Mouse (Mus musculus) layer of hippocampus, postnatal 10 days (tissue): ENCODE measurements around the gene Gm9936. TPM values are rescaled to one million over a fixed set of nuclear protein-coding genes. Genes with fewer than 3 reads are reported as not detected.
"Not testable (repeated sequence)": the region's sequence is repeated elsewhere in the genome, so short reads cannot be mapped to it uniquely, and the experiment has no call there.

ENCODE experiments used
- DNase-seq, 2 experiments: peaks; one replicate each; pipeline ENCODE4 v3.0.0; 2021; ENCODE audit warnings: low spot score in 2 of 2
- total RNA-seq, 2 experiments: library from RNA; stranded (reverse); gene quantifications; 2 replicates each; pipeline ENCODE4 v1.2.3; 2021

The Gm9936 gene
- total RNA-seq, 2 experiments from 2014 or later, result 1.2 to 1.6 TPM

DNA sequence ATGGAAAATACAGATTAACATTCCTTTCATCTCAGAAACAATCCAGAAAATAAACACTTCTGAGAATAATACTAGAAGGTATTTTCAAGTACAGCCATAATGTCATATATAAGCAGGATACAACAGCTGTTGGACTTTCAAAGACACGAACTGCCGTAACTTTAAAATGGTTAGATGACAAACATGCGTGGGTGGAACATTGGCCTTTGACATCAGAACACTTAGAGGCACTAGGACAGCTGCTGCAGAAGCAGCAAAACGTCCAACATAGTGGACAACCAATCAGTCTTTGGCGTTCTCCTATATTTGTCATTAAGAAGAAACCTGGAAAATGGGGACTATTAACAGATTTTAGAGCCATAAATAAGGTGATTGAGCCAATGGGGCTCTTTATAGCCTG, 18.0 kb downstream of the Gm9936 start:
- not testable (repeated sequence) for DNase-seq

GRCm38 (mm10) chr5:114836886-114837285, 21.6 kb downstream of the Gm9936 start:
- DNase-seq, result no peak

- DNase-seq, result no peak
Observed at GRCm38 (mm10) chr5:114829740-114830139, 28.7 kb downstream of the Gm9936 start.

DNA sequence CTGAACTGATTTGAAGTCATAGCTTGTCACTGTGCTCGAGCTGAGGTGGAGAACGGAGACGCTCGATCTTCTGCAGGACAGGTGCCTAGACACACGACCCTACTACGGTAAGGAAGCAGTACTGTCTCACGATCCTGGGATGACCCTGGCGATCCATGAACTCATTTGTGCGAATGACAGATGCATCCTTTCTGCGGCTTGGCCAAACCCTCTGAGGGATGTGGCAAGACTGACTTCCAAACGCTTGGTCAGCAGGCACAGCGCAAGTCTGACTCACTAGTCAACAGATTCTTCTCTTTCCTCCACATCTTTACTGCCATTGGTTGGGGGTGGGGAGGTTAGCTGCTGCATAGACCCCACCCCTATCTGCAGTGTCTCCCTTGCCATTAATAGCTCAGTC, 31.1 kb downstream of the Gm9936 start:
- no peak for DNase-seq

- DNase-seq, result peak in 1 of 2 experiments; percentile 57
Observed at GRCm38 (mm10) chr5:114825978-114826691, 32.3 kb downstream of the Gm9936 start.

DNA sequence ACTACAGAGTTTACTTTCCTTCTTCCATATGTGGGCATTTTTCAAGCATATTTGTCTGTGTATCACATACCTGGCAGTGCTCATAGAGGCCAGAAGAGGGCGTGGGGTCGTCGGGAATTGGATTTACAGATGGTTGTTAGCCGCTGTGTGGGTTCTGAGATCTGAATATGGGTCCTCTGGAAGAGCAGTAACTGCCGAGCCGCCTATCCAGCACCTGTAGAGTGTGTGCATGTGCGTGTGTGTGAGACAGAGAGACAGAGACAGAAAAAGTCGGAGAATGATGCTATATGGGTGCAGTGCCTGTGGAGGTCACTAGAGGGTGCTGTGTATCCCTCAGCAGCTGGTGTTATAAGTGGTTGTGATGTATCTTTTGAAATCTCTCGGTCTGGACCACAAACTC, 34.3 kb downstream of the Gm9936 start:
- peak; percentile 52 to 55 for DNase-seq

DNA sequence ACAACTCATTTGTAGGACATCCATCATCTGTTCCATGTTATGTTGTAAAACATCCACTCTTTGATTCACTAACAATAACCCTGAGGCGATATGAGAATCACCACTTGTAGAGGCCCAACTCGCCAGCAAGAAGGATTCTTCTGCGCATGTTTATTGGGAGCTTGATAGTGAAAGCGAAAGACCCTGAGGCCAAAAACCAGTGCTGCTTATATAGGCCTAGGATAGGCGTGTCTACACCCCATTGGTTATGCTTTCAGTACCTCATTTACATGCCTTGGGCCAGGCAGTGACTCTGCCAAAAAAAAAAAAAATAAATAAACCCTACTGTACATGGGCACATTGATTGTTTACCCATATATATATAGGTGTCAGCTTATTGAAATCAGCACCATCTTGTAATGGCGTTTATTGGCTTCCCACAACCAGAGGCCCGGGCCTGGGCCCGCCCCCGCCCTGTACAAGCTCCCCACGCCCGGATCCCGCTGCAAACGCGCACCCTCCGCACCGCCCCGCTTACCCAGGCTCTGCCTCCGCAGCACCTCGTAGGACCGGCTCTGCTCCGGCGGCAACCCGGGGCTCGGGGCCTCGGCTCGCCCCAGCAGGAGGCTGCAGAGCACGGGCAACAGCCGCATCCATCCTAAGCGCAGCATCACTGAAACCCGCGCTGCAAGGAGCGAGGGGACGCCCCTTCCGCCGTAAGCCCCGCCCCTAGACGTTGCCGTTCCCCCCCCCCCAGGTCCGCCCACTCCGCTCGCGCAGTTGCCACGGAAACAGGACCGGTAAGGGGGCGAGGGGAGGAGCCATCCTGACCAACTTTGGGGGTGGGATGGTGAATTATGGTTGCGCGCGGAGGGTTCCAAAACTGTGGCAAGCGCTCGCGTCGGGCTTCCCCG, 35.4 kb downstream of the Gm9936 start, which contains the start of gene 1500011B03Rik:
Gene 1500011B03Rik (minus strand): TSS at position 673 of the 893 bp plus-strand sequence.
- DNase-seq, result peak; percentile 81 to 84

DNA sequence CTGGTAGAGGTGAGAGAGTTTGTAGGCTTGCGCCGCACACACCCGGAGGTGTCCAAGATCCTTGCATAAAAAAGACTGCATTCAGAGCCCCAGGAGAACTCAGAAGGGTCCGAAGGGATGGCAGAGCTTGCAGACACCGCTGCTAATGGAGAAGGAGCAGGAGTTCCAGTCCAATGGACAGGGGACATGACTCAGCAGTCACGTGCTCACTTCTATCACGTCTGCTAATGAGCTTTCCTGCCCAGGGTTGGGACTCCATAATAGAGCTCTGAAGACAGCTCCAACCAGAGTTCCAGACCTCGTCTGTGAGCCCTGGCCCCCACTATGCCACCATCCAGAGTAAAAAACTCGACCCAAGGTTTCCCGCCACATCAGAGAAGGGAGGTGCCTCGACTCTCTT, 40.4 kb downstream of the Gm9936 start:
- DNase-seq, result no peak

DNA sequence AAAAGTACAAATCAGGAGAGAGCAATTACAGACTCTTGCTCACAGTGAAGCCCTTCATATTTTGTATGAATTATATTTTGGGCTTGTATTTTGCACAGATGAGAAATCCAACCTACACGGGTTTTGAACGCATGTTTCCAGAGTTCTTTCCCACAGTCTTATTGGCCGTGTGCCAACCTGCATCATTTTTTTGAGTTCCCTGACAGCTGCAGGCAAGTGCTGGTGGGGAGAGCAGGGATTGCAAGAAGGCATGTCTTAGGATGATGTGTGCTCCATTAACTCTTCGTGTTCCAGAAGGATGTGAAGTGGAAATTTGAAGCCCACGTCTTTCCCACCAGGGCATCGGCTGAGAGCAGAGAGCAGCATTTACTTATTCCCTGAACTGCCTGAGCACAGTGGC, 41.9 kb downstream of the Gm9936 start:
- no peak for DNase-seq

- DNase-seq, result peak; percentile 88 to 92
Observed at GRCm38 (mm10) chr5:114813525-114814181, 44.8 kb downstream of the Gm9936 start.

- DNase-seq, result no peak
Observed at GRCm38 (mm10) chr5:114809826-114810225, 48.7 kb downstream of the Gm9936 start.

DNA sequence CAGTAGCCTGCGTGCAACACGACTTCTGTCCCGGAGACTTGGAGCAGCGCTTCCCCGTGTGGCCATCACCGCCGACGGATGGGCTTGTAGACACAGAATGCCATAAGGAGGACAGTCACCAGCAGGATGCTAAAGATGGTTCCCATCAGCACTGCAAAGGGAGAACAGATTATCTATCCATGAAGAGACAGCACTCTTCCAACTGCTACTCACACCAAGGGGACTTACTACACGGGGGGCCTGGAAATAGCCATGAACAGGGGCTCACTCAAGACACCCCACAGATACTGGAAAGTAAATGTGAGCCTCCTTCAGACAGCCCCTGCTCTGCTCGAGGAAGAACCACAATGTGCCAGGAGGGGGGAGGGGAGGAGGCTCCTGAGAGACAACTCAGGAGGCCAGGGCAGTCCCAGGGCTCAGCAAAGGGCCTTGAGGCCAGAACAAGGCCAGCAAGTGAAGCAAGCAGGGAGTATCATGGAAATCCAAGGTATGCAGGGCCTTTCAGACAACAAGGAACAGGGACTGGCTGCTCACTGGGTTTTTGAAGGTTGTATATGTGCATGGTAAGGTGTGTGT, 49.2 kb downstream of the Gm9936 start:
- no peak for DNase-seq

- no peak for DNase-seq
Observed at GRCm38 (mm10) chr5:114808385-114808784, 50.1 kb downstream of the Gm9936 start.

GRCm38 (mm10) chr5:114807893-114808292, 50.6 kb downstream of the Gm9936 start:
- DNase-seq, result no peak

DNA sequence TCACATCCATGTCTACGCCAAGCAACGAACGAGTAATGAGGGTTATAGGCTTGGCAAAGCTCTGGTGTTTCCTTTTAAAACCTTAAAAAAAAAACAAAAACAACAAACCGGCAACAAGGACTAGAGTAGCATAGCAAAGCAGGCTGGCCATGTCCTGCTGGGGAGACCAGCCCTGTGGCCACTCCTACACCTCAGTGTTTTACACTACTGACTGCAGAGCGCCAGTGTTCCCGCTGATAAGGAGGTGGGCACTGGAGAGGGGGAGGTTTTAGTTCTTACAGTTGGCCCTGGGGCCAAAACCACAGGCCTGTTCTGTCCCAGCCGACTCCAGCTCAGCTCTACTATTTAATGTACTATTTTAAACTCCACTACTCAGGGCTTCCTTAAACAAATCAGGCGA, 51.0 kb downstream of the Gm9936 start:
- DNase-seq, result no peak

DNA sequence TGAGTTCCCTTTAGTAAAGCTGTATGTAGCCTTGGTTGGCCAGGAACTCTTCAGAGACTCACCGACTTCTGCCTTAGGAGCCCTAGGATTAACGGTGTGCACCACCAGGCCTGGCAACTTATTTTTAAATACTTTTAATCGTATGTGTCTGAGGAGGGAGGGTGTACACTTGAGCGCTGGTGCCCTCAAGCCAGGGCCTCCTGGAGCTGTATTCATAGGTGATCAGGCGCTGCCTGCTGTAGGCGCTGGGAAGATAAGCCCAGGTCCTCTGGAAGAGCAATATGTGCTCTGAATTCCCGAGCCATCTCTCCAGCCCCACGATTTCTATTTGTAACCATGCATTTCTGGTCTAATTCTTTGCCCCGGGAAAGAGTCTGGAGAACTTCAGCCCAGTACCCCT, 51.4 kb downstream of the Gm9936 start:
- no peak for DNase-seq

- DNase-seq, result no peak
Observed at GRCm38 (mm10) chr5:114806636-114807035, 51.8 kb downstream of the Gm9936 start.
